Mouse (Mus musculus): ENCODE data around the gene Mrpl28. TPM values are rescaled to one million over a fixed set of nuclear protein-coding genes. Genes with fewer than 3 reads are reported as not detected.

Gene Mrpl28
- polyA plus RNA-seq, 1 experiment: 101 TPM

GRCm38 (mm10) chr17:26115205-26115898, 7.9 kb upstream of the Mrpl28 start:
- no peak overlapping the region for H3K27ac ChIP-seq (ENCODE audit: insufficient read depth, low read length)
- 0 out of 2 replicates have a peak, but pooled peaks cover 2% of the 10 kb centered on the region for H3K4me1 ChIP-seq (ENCODE audit: control insufficient read depth, insufficient read depth, low read length)
- H3K4me3 ChIP-seq (ENCODE audit: insufficient read depth, low read length): no peak overlapping the region
- no peak for TF ChIP-seq CTCF (IDR thresholded peaks at IDR 0.05; ENCODE audit: extremely low read depth, insufficient read depth, low read length)
- TF ChIP-seq POLR2A (IDR thresholded peaks at IDR 0.05; ENCODE audit: extremely low read depth, insufficient read depth, low read length): no peak

- Histone ChIP-seq H3K4me1 (ENCODE audit: control insufficient read depth, insufficient read depth, low read length) (0 out of 2 replicates have a peak, but pooled peaks cover 2% of the 10 kb centered on the region), H3K4me3 (ENCODE audit: insufficient read depth, low read length) (no peak overlapping the region), H3K27ac (ENCODE audit: insufficient read depth, low read length) (no peak overlapping the region)
- TF ChIP-seq CTCF (IDR thresholded peaks at IDR 0.05; ENCODE audit: extremely low read depth, insufficient read depth, low read length): no peak
- TF ChIP-seq POLR2A (IDR thresholded peaks at IDR 0.05; ENCODE audit: extremely low read depth, insufficient read depth, low read length): no peak
Measured at GRCm38 (mm10) chr17:26115956-26116487, 7.3 kb upstream of the Mrpl28 start.

GRCm38 (mm10) chr17:26116503-26117258, 6.6 kb upstream of the Mrpl28 start:
- TF ChIP-seq POLR2A (IDR thresholded peaks at IDR 0.05; ENCODE audit: extremely low read depth, insufficient read depth, low read length) (no peak), CTCF (IDR thresholded peaks at IDR 0.05; ENCODE audit: extremely low read depth, insufficient read depth, low read length) (no peak)
- H3K4me3 ChIP-seq (ENCODE audit: insufficient read depth, low read length): no peak overlapping the region
- H3K4me1 ChIP-seq (ENCODE audit: control insufficient read depth, insufficient read depth, low read length): 0 out of 2 replicates have a peak, but pooled peaks cover 2% of the 10 kb centered on the region
- H3K27ac ChIP-seq (ENCODE audit: insufficient read depth, low read length): no peak overlapping the region

- H3K4me3 ChIP-seq (ENCODE audit: insufficient read depth, low read length): peak overlapping the region; percentile 1; the same call in 1 of the 2 replicates
- peak; percentile 89 for TF ChIP-seq CTCF (IDR thresholded peaks at IDR 0.05; ENCODE audit: extremely low read depth, insufficient read depth, low read length)
- peak; percentile 23; the same call in 1 of the 2 replicates for TF ChIP-seq POLR2A (IDR thresholded peaks at IDR 0.05; ENCODE audit: extremely low read depth, insufficient read depth, low read length)
- no peak overlapping the region for H3K27ac ChIP-seq (ENCODE audit: insufficient read depth, low read length)
- H3K4me1 ChIP-seq (ENCODE audit: control insufficient read depth, insufficient read depth, low read length): peaks cover 4% of the 10 kb centered on the region; the same call in 1 of the 2 replicates
Measured at GRCm38 (mm10) chr17:26119766-26120710, 3.3 kb upstream of the Mrpl28 start.

DNA sequence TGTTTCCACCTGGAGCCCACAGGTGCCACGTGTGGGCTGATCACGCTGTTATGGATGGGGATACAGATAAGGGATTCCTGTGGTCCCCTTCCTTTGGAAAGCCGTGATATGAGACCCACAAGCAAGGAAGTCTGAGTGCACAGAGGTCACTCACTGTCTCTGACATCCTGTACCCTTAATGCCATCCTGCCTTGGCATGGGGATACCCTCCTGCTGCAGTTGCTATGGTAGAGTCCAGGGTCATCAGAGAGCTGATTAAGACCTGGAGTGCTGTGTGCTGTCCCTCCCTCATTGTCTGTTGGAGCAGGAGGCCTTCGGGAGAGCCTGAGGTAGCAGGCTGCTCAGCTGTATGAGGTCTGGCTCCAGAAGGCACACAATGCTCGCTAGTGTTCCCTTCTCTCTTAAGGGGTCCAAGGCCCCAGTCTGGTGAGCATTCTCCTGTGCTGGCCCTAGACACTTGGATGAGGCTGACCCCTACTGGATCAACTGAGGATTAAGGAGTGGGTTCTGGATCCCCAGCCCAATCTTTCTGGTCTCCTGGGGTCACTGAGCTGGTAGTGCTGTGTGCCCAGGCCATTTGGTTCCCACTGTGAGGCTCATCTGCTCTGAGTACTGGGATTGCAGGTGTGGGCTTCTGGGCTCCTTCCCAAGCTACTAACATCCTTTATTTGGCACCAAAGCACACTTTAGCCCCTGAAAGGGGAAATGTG, 714 bp upstream of the Mrpl28 start:
- H3K4me3 ChIP-seq (ENCODE audit: insufficient read depth, low read length): no peak overlapping the region
- H3K27ac ChIP-seq (ENCODE audit: insufficient read depth, low read length): no peak overlapping the region
- TF ChIP-seq POLR2A (IDR thresholded peaks at IDR 0.05; ENCODE audit: extremely low read depth, insufficient read depth, low read length) (no peak), CTCF (IDR thresholded peaks at IDR 0.05; ENCODE audit: extremely low read depth, insufficient read depth, low read length) (no peak)
- peaks cover 4% of the 10 kb centered on the region; the same call in 1 of the 2 replicates for H3K4me1 ChIP-seq (ENCODE audit: control insufficient read depth, insufficient read depth, low read length)

GRCm38 (mm10) chr17:26124560-26124959, 1.3 kb downstream of the Mrpl28 start:
- Histone ChIP-seq H3K27ac (ENCODE audit: insufficient read depth, low read length) (no peak overlapping the region), H3K4me1 (ENCODE audit: control insufficient read depth, insufficient read depth, low read length) (peaks cover 4% of the 10 kb centered on the region; the same call in 1 of the 2 replicates), H3K4me3 (ENCODE audit: insufficient read depth, low read length) (peak overlapping the region; percentile 95)
- TF ChIP-seq CTCF (IDR thresholded peaks at IDR 0.05; ENCODE audit: extremely low read depth, insufficient read depth, low read length) (no peak), POLR2A (IDR thresholded peaks at IDR 0.05; ENCODE audit: extremely low read depth, insufficient read depth, low read length) (no peak)

- TF ChIP-seq CTCF (IDR thresholded peaks at IDR 0.05; ENCODE audit: extremely low read depth, insufficient read depth, low read length) (no peak), POLR2A (IDR thresholded peaks at IDR 0.05; ENCODE audit: extremely low read depth, insufficient read depth, low read length) (no peak)
- Histone ChIP-seq H3K27ac (ENCODE audit: insufficient read depth, low read length) (no peak overlapping the region), H3K4me1 (ENCODE audit: control insufficient read depth, insufficient read depth, low read length) (peaks cover 2% of the 10 kb centered on the region; the same call in 1 of the 2 replicates), H3K4me3 (ENCODE audit: insufficient read depth, low read length) (no peak overlapping the region)
Measured at GRCm38 (mm10) chr17:26125226-26125625, 1.9 kb downstream of the Mrpl28 start.

- no peak overlapping the region for H3K4me3 ChIP-seq (ENCODE audit: insufficient read depth, low read length)
- H3K27ac ChIP-seq (ENCODE audit: insufficient read depth, low read length): no peak overlapping the region
- no peak for TF ChIP-seq POLR2A (IDR thresholded peaks at IDR 0.05; ENCODE audit: extremely low read depth, insufficient read depth, low read length)
- H3K4me1 ChIP-seq (ENCODE audit: control insufficient read depth, insufficient read depth, low read length): no peaks in the 10 kb centered on the region
Measured at GRCm38 (mm10) chr17:26131062-26131732, 7.9 kb downstream of the Mrpl28 start.
